Mouse (Mus musculus): Measurements from ENCODE around the gene Fzr1. TPM values are rescaled to one million over a fixed set of nuclear protein-coding genes. Genes with fewer than 3 reads are reported as not detected.

The Fzr1 gene
- polyA plus RNA-seq, 1 experiment from 2014 or later = 117 TPM

GRCm38 (mm10) chr10:81421041-81421796 is 42.9 kb upstream of the Fzr1 start:
- no peak overlapping the region for H3K4me3 ChIP-seq
- no peak for DNase-seq (ENCODE audit: low spot score)
- WGBS = 68% methylated on average over 4 of the region's 4 CpGs
- H3K36me3 ChIP-seq = peaks cover 9% of the 10 kb centered on the region; the same call in 1 of the 2 replicates
- H3K4me1 ChIP-seq = peaks cover 61% of the 10 kb centered on the region
- H3K27me3 ChIP-seq (ENCODE audit: insufficient read depth, poor library complexity, severe bottlenecking) = peaks cover 83% of the 10 kb centered on the region
- no peaks in the 10 kb centered on the region for H3K9me3 ChIP-seq
- H3K27ac ChIP-seq = no peak overlapping the region

GRCm38 (mm10) chr10:81420191-81420767 is 42.0 kb upstream of the Fzr1 start:
- H3K4me1 ChIP-seq = peaks cover 61% of the 10 kb centered on the region
- H3K27me3 ChIP-seq (ENCODE audit: insufficient read depth, poor library complexity, severe bottlenecking) = peaks cover 74% of the 10 kb centered on the region
- H3K27ac ChIP-seq = 0 out of 2 replicates have a peak overlapping the region, but pooled peaks have one; percentile 37
- H3K9me3 ChIP-seq = no peaks in the 10 kb centered on the region
- peaks cover 9% of the 10 kb centered on the region; the same call in 1 of the 2 replicates for H3K36me3 ChIP-seq
- no peak for DNase-seq (ENCODE audit: low spot score)
- no peak overlapping the region for H3K4me3 ChIP-seq
- 79% methylated on average over 40 of the region's 40 CpGs for WGBS

- Histone ChIP-seq H3K4me3 (no peak overlapping the region), H3K27ac (no peak overlapping the region; the same call in 1 of the 2 replicates), H3K4me1 (peaks cover 61% of the 10 kb centered on the region), H3K27me3 (ENCODE audit: insufficient read depth, poor library complexity, severe bottlenecking) (peaks cover 64% of the 10 kb centered on the region), H3K9me3 (no peaks in the 10 kb centered on the region), H3K36me3 (peaks cover 9% of the 10 kb centered on the region; the same call in 1 of the 2 replicates)
- DNase-seq (ENCODE audit: low spot score) = no peak
- 89% methylated on average over 10 of the region's 10 CpGs for WGBS
Observed at GRCm38 (mm10) chr10:81419111-81419928, 41.0 kb upstream of the Fzr1 start.

- Histone ChIP-seq H3K27me3 (ENCODE audit: insufficient read depth, poor library complexity, severe bottlenecking) (peaks cover 55% of the 10 kb centered on the region), H3K9me3 (no peaks in the 10 kb centered on the region), H3K36me3 (peaks cover 9% of the 10 kb centered on the region; the same call in 1 of the 2 replicates), H3K4me1 (peaks cover 66% of the 10 kb centered on the region), H3K27ac (peak overlapping the region; percentile 39), H3K4me3 (no peak overlapping the region)
- 34% methylated on average over 11 of the region's 11 CpGs for WGBS
- no peak for DNase-seq (ENCODE audit: low spot score)
Observed at GRCm38 (mm10) chr10:81418216-81419070, 40.1 kb upstream of the Fzr1 start.

- peaks cover 49% of the 10 kb centered on the region for H3K27me3 ChIP-seq (ENCODE audit: insufficient read depth, poor library complexity, severe bottlenecking)
- H3K4me3 ChIP-seq = peak overlapping the region; percentile 61
- DNase-seq (ENCODE audit: low spot score) = no peak
- no peaks in the 10 kb centered on the region for H3K9me3 ChIP-seq
- 42% methylated on average over 12 of the region's 12 CpGs for WGBS
- peak overlapping the region; percentile 86 for H3K27ac ChIP-seq
- peaks cover 76% of the 10 kb centered on the region for H3K4me1 ChIP-seq
- H3K36me3 ChIP-seq = peaks cover 9% of the 10 kb centered on the region; the same call in 1 of the 2 replicates
Observed at GRCm38 (mm10) chr10:81417227-81418215, 39.2 kb upstream of the Fzr1 start.

- peaks cover 84% of the 10 kb centered on the region for H3K4me1 ChIP-seq
Observed at GRCm38 (mm10) chr10:81416581-81417226, 38.4 kb upstream of the Fzr1 start.

GRCm38 (mm10) chr10:81415549-81416310 is 37.4 kb upstream of the Fzr1 start:
- Histone ChIP-seq H3K36me3 (peaks cover 9% of the 10 kb centered on the region; the same call in 1 of the 2 replicates), H3K4me3 (no peak overlapping the region), H3K27ac (peak overlapping the region; percentile 86; the same call in 1 of the 2 replicates), H3K27me3 (ENCODE audit: insufficient read depth, poor library complexity, severe bottlenecking) (peaks cover 31% of the 10 kb centered on the region), H3K4me1 (peaks cover 94% of the 10 kb centered on the region), H3K9me3 (no peaks in the 10 kb centered on the region)
- 63% methylated on average over 17 of the region's 17 CpGs for WGBS
- no peak for DNase-seq (ENCODE audit: low spot score)

More at GRCm38 (mm10) chr10:81416581-81417226, 38.4 kb upstream of the Fzr1 start:
- Histone ChIP-seq H3K27me3 (ENCODE audit: insufficient read depth, poor library complexity, severe bottlenecking) (peaks cover 41% of the 10 kb centered on the region), H3K9me3 (no peaks in the 10 kb centered on the region), H3K27ac (peak overlapping the region; percentile 86), H3K4me3 (peak overlapping the region; percentile 61), H3K36me3 (peaks cover 9% of the 10 kb centered on the region; the same call in 1 of the 2 replicates)
- WGBS = 2% methylated on average over 23 of the region's 26 CpGs
- DNase-seq (ENCODE audit: low spot score) = peak; percentile 89

GRCm38 (mm10) chr10:81415146-81415545 is 36.8 kb upstream of the Fzr1 start:
- H3K27me3 ChIP-seq (ENCODE audit: insufficient read depth, poor library complexity, severe bottlenecking) = peaks cover 25% of the 10 kb centered on the region
- no peaks in the 10 kb centered on the region for H3K9me3 ChIP-seq
- DNase-seq (ENCODE audit: low spot score) = no peak
- H3K27ac ChIP-seq = peak overlapping the region; percentile 86
- whole genome bisulfite sequencing = 76% methylated on average over 5 of the region's 5 CpGs
- no peak overlapping the region for H3K4me3 ChIP-seq
- peaks cover 6% of the 10 kb centered on the region; the same call in 1 of the 2 replicates for H3K36me3 ChIP-seq
- peaks cover 96% of the 10 kb centered on the region for H3K4me1 ChIP-seq

- peaks cover 21% of the 10 kb centered on the region for H3K27me3 ChIP-seq (ENCODE audit: insufficient read depth, poor library complexity, severe bottlenecking)
- DNase-seq (ENCODE audit: low spot score) = no peak
- peak overlapping the region; percentile 86 for H3K27ac ChIP-seq
- H3K9me3 ChIP-seq = no peaks in the 10 kb centered on the region
- peaks cover 97% of the 10 kb centered on the region for H3K4me1 ChIP-seq
- H3K36me3 ChIP-seq = peaks cover 1% of the 10 kb centered on the region; the same call in 1 of the 2 replicates
- H3K4me3 ChIP-seq = no peak overlapping the region
Observed at GRCm38 (mm10) chr10:81414682-81415081, 36.4 kb upstream of the Fzr1 start.
